Mouse (Mus musculus) bone marrow macrophage, adult 2 months (primary cell): ENCODE results near the gene E2f4.

Experiments used
- CTCF ChIP-seq: IDR thresholded peaks from 2 replicates; pipeline ENCODE4 v1.5.1; 2012; ENCODE audit warnings: low read depth, mild to moderate bottlenecking, low read length, moderate library complexity
- POLR2A ChIP-seq: IDR thresholded peaks from 2 replicates; pipeline ENCODE4 v1.6.1; 2012; ENCODE audit warnings: mild to moderate bottlenecking, low read depth, low read length, borderline replicate concordance

- TF ChIP-seq CTCF (no peak), POLR2A (no peak)
These were observed 56.2 kb downstream of the E2f4 start for GRCm38 (mm10) chr8:105353583-105354135.
